Mouse (Mus musculus): Measurements from ENCODE around the gene Cacna2d3. TPM values are rescaled to one million over a fixed set of nuclear protein-coding genes. Genes with fewer than 3 reads are reported as not detected.

Gene Cacna2d3
- total and polyA plus RNA-seq, 2 experiments from 2014 or later, result 24.0 to 32.8 TPM

- DNase-seq (ENCODE audit: low spot score) (peak; percentile 54), ATAC-seq (ENCODE audit: low FRiP score) (peak; percentile 13; the same call in 1 of the 2 replicates)
- peaks cover 4% of the 10 kb centered on the region; the same call in 1 of the 2 replicates for H3K4me1 ChIP-seq (ENCODE audit: insufficient read depth, low read length)
- WGBS, result 38% methylated on average over 18 of the region's 18 CpGs
- peak overlapping the region; percentile 38 for H3K4me2 ChIP-seq (ENCODE audit: low read depth, low read length, poor library complexity, severe bottlenecking)
- no peaks in the 10 kb centered on the region for H3K9me3 ChIP-seq (ENCODE audit: low read length)
- peak overlapping the region; percentile 19; the same call in 1 of the 2 replicates for H3K4me3 ChIP-seq (ENCODE audit: low read depth, low read length)
- no peak overlapping the region; the same call in 1 of the 2 replicates for H3K9ac ChIP-seq (replicated peaks; ENCODE audit: low read length, poor library complexity, severe bottlenecking)
- no peaks in the 10 kb centered on the region for H3K27me3 ChIP-seq (ENCODE audit: insufficient read depth, low read length)
- no peaks in the 10 kb centered on the region for H3K36me3 ChIP-seq (ENCODE audit: insufficient read depth, low read length)
- H3K27ac ChIP-seq (ENCODE audit: low read depth, low read length), result no peak overlapping the region
- peak; percentile 30; the same call in 1 of the 2 replicates for TF ChIP-seq CTCF (IDR thresholded peaks at IDR 0.05)
These were observed 13.9 kb downstream of the Cacna2d3 start for GRCm38 (mm10) chr14:29707561-29708335.

DNA sequence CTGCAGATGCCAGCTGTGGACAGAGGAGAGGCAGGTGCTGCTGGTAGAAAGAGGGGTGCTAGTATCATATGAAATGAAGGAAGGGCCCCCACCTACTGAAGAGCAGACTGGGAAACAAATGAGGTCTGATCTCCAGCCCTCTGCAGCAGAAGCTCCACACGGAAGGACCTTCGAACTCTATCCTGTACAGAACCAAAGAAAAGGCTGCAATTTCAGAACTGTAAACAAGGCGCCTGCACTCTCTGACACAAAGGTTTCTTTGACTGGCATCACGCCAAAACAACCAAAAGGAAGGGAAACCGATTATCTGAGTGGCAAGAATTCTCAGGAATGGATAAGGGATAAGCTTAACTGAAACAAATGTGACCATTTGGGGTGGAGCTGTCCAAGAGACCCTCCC lies 18.9 kb downstream of the Cacna2d3 start:
- H3K9me3 ChIP-seq (ENCODE audit: low read length), result no peaks in the 10 kb centered on the region
- H3K4me1 ChIP-seq (ENCODE audit: insufficient read depth, low read length), result peaks cover 2% of the 10 kb centered on the region; the same call in 1 of the 2 replicates
- H3K27me3 ChIP-seq (ENCODE audit: insufficient read depth, low read length), result no peaks in the 10 kb centered on the region
- no peak overlapping the region for H3K9ac ChIP-seq (replicated peaks; ENCODE audit: low read length, poor library complexity, severe bottlenecking)
- 61% methylated on average over 5 of the region's 5 CpGs for WGBS
- no peak overlapping the region for H3K4me3 ChIP-seq (ENCODE audit: low read depth, low read length)
- H3K36me3 ChIP-seq (ENCODE audit: insufficient read depth, low read length), result no peaks in the 10 kb centered on the region
- H3K27ac ChIP-seq (ENCODE audit: low read depth, low read length), result no peak overlapping the region
- ATAC-seq (ENCODE audit: low FRiP score) (no peak), DNase-seq (ENCODE audit: low spot score) (no peak)
- TF ChIP-seq CTCF (IDR thresholded peaks at IDR 0.05), result no peak
- no peak overlapping the region for H3K4me2 ChIP-seq (ENCODE audit: low read depth, low read length, poor library complexity, severe bottlenecking)

DNA sequence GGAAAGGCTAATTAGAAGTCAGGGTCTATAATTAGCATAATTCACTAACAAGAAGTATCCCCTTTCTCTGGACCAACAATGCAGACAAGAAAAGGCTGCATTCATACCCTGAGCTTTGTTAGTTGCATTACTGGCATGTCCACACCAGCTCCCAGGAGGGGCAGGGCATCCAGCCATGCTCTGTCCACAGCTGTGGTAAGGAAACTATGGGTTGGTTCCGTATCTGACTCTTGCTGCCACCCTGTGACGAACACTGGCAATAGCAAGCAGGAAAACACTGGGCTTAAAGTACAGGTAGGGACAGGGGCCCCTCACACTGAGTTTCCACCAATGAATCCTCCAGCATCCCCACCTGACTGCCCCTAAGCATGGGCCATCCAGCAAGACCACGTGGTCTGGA lies 25.5 kb downstream of the Cacna2d3 start:
- WGBS, result 4% methylated on average over 3 of the region's 3 CpGs
- H3K9me3 ChIP-seq (ENCODE audit: low read length), result no peaks in the 10 kb centered on the region
- H3K4me2 ChIP-seq (ENCODE audit: low read depth, low read length, poor library complexity, severe bottlenecking), result no peak overlapping the region
- peak; percentile 90 for TF ChIP-seq CTCF (IDR thresholded peaks at IDR 0.05)
- H3K4me3 ChIP-seq (ENCODE audit: low read depth, low read length), result no peak overlapping the region
- DNase-seq (ENCODE audit: low spot score) (peak; percentile 86), ATAC-seq (ENCODE audit: low FRiP score) (peak; percentile 52; the same call in 1 of the 2 replicates)
- H3K27me3 ChIP-seq (ENCODE audit: insufficient read depth, low read length), result no peaks in the 10 kb centered on the region
- no peaks in the 10 kb centered on the region for H3K4me1 ChIP-seq (ENCODE audit: insufficient read depth, low read length)
- no peak overlapping the region for H3K9ac ChIP-seq (replicated peaks; ENCODE audit: low read length, poor library complexity, severe bottlenecking)
- H3K27ac ChIP-seq (ENCODE audit: low read depth, low read length), result no peak overlapping the region
- H3K36me3 ChIP-seq (ENCODE audit: insufficient read depth, low read length), result no peaks in the 10 kb centered on the region

GRCm38 (mm10) chr14:29672436-29673050 lies 49.1 kb downstream of the Cacna2d3 start:
- no peaks in the 10 kb centered on the region for H3K36me3 ChIP-seq (ENCODE audit: insufficient read depth, low read length)
- 0 out of 2 replicates have a peak, but pooled peaks cover 3% of the 10 kb centered on the region for H3K4me1 ChIP-seq (ENCODE audit: insufficient read depth, low read length)
- no peaks in the 10 kb centered on the region for H3K27me3 ChIP-seq (ENCODE audit: insufficient read depth, low read length)
- H3K9me3 ChIP-seq (ENCODE audit: low read length), result no peaks in the 10 kb centered on the region
- no peak overlapping the region for H3K4me3 ChIP-seq (ENCODE audit: low read depth, low read length)
- ATAC-seq (ENCODE audit: low FRiP score) (no peak), DNase-seq (ENCODE audit: low spot score) (peak; percentile 17)
- no peak overlapping the region for H3K4me2 ChIP-seq (ENCODE audit: low read depth, low read length, poor library complexity, severe bottlenecking)
- H3K9ac ChIP-seq (replicated peaks; ENCODE audit: low read length, poor library complexity, severe bottlenecking), result no peak overlapping the region
- H3K27ac ChIP-seq (ENCODE audit: low read depth, low read length), result no peak overlapping the region
- no peak for TF ChIP-seq CTCF (IDR thresholded peaks at IDR 0.05)
- 43% methylated on average over 1 of the region's 1 CpGs for WGBS

- H3K4me3 ChIP-seq (ENCODE audit: low read depth, low read length), result no peak overlapping the region
- H3K4me2 ChIP-seq (ENCODE audit: low read depth, low read length, poor library complexity, severe bottlenecking), result no peak overlapping the region
- no peak for ATAC-seq (ENCODE audit: low FRiP score)
- H3K4me1 ChIP-seq (ENCODE audit: insufficient read depth, low read length), result 0 out of 2 replicates have a peak, but pooled peaks cover 6% of the 10 kb centered on the region
- TF ChIP-seq CTCF (IDR thresholded peaks at IDR 0.05), result no peak
- peak; percentile 22 for DNase-seq (ENCODE audit: low spot score)
- no peaks in the 10 kb centered on the region for H3K9me3 ChIP-seq (ENCODE audit: low read length)
- H3K9ac ChIP-seq (replicated peaks; ENCODE audit: low read length, poor library complexity, severe bottlenecking), result no peak overlapping the region
- no peaks in the 10 kb centered on the region for H3K36me3 ChIP-seq (ENCODE audit: insufficient read depth, low read length)
- H3K27ac ChIP-seq (ENCODE audit: low read depth, low read length), result no peak overlapping the region
- 41% methylated on average over 5 of the region's 5 CpGs for WGBS
- H3K27me3 ChIP-seq (ENCODE audit: insufficient read depth, low read length), result no peaks in the 10 kb centered on the region
These were observed 51.8 kb downstream of the Cacna2d3 start for GRCm38 (mm10) chr14:29669826-29670225.

DNA sequence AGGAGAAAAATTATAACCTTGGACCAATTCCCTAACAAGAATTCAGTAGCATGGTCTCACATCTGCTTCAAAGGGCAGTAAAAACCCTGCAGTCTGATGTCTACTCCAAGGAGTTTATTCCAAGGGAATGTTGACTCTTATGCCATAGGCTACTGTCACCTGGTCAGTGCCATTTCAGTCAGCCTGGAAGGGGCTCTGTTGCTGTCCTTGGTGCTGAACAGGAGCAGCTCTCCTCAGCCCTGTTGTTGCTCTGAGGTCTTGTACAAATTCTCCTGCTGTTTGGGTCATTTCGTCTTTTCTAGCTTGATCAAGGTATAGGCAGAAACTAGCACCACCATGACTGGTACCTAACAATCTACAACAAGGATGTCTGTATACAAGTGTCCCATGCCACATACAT lies 64.7 kb downstream of the Cacna2d3 start:
- H3K27me3 ChIP-seq (ENCODE audit: insufficient read depth, low read length), result no peaks in the 10 kb centered on the region
- no peak overlapping the region for H3K27ac ChIP-seq (ENCODE audit: low read depth, low read length)
- WGBS, result 59% methylated on average over 1 of the region's 1 CpGs
- no peak overlapping the region for H3K4me3 ChIP-seq (ENCODE audit: low read depth, low read length)
- no peak for DNase-seq (ENCODE audit: low spot score)
- no peaks in the 10 kb centered on the region for H3K4me1 ChIP-seq (ENCODE audit: insufficient read depth, low read length)
- ATAC-seq (ENCODE audit: low FRiP score), result no peak
- no peaks in the 10 kb centered on the region for H3K9me3 ChIP-seq (ENCODE audit: low read length)
- no peak overlapping the region for H3K9ac ChIP-seq (replicated peaks; ENCODE audit: low read length, poor library complexity, severe bottlenecking)
- no peak overlapping the region for H3K4me2 ChIP-seq (ENCODE audit: low read depth, low read length, poor library complexity, severe bottlenecking)
- TF ChIP-seq CTCF (IDR thresholded peaks at IDR 0.05), result no peak
- H3K36me3 ChIP-seq (ENCODE audit: insufficient read depth, low read length), result no peaks in the 10 kb centered on the region

All from midbrain, postnatal 0 days (tissue).